Mouse (Mus musculus) retina, embryonic 14.5 days (tissue): ENCODE measurements at regions not wholly inside any gene's neighbourhood (a gene's known extent, or its start where the extent isn't known, plus 50 kb on each side); places are given as distances from the start of the nearest gene placed in this dataset.

Experiments used
- DNase-seq: peaks from one replicate; pipeline ENCODE4 v3.0.0-alpha.2; 2015; ENCODE audit warnings: low spot score

- DNase-seq, result no peak
These were observed 800.3 kb upstream of the Lrrc6 start for GRCm38 (mm10) chr15:67301024-67301423.

- no peak for DNase-seq
These were observed 794.1 kb upstream of the Lrrc6 start for GRCm38 (mm10) chr15:67294797-67295196.

- DNase-seq, result no peak
These were observed 789.0 kb upstream of the Lrrc6 start for GRCm38 (mm10) chr15:67289749-67290148.

DNA sequence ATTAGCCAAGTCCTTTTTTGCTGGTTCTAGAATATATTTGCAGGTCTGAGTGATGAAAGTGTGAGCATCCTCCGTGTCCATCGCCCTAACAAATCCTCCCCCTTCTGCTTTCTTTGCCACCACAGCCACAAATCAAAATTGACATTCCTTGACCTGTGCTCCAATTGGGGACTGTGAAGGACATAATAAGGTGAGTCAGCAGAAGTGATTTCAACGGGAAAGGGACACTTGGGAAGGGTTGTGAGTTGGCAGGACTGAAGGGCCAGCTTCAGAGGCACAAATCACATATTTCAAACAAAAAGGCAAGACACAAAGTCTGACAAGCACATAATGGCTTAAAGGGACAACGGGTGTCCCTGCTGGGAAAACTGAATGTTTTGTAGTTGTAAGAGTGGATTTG lies 784.2 kb upstream of the Lrrc6 start:
- DNase-seq, result peak; percentile 5

DNA sequence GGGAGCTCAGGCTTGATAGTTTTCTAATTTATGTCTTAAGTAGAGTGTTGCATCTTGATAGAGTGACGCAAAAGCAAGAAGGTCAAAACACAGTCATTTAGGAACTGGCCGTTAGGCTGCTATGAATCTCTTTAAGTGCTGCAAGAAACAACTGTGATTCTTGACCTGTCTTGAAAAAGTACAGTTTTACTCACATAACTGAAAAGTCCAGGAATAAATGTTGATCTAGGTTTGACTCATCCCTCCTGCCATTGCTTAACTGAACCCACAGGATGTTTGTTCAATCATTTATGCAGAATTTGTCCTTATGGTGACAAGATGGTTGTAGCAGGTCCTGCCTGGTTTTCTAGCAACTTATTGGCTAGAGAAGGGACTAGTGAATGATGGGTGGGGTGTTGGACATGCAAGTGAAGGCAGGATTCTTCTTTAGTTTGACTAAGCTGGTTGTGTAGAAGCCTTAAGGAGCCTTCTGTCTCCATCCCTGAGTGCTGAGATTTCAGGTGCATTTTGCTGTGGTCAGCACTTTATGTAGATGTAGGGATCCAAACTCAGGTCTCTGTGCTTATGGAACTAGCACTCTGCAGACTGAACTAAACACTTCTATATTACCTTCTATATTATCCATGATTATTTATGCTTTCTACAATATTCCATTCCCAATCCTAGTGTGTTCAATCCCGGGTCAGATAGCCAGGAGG lies 782.7 kb upstream of the Lrrc6 start:
- DNase-seq, result no peak

- no peak for DNase-seq
These were observed 778.2 kb upstream of the Lrrc6 start for GRCm38 (mm10) chr15:67278869-67279268.

DNA sequence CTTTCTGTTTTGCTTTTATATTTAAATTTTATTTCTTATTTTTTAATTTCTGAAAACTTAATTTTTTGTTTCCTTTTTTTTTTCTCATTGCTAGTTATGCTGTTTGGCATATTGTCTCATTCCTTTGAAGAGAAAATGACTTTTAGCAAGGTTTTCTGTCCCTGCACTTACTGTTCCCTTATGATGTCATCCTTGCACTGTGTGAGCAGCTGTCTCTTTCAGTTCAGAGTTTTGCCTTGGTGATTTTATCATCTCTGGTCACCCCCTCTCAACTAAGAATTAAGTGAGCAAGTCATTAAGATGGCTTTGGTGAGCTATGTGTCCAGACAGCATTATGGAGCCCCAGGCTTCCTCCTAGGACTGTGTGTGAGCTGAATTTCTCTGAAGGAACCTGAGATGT lies 774.3 kb upstream of the Lrrc6 start:
- DNase-seq, result no peak

DNA sequence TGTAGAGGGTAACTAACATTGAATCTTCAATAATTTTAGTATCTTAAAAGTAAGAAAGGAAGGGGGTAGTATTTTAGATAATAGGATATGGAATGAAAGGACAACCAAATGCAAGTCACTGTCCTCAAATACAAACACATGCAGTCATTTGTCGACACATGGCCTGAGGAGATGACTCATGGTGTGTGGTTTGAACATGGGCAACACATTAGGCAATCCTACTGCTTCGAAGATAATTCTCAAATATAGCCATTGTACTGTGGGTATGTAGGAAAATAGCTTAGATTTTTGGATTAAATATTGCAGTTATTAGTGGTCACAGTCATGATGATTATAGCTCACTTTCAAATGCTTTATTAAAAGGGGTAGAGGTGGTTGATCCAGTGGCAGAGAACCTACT lies 771.7 kb upstream of the Lrrc6 start:
- no peak for DNase-seq

DNA sequence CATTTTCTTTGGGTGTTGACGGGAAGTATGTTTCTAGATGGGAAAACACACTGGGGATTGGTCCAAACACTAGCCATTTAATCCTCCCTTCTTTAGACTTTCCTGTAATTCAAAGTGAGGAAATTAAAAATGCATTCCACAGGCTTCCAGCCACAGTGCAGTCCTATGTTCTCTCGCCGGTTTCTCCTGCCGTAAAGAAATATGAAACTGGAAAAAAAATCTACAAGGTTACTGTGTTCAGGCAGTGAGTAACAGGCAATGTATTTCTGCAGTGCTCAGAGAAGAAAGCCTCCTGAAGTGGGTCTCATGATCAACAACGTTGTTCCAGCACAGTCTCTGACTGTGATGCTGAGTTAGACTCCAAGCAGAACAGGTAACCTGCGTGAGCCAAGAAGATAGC lies 763.0 kb upstream of the Lrrc6 start:
- no peak for DNase-seq

- no peak for DNase-seq
These were observed 762.6 kb upstream of the Lrrc6 start for GRCm38 (mm10) chr15:67263313-67263712.

DNA sequence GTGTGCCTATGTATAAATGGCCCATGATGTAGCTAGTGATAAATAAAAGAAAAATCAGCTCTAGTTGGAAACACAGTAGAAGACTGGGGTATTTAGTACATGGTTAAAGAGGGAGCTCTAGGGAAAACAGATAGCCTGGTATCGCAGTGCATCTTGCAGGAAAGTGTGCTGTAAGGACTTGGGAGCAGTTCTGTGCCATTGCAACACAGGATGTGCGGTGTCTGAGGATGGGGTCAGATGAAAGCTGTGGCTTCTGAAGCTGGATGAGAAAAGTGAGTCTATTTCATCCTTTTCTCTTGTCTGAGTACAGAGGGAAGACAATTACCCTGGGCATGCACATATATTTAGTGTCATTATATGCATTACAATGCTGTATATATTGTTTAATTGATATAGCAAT lies 761.6 kb upstream of the Lrrc6 start:
- DNase-seq, result no peak

DNA sequence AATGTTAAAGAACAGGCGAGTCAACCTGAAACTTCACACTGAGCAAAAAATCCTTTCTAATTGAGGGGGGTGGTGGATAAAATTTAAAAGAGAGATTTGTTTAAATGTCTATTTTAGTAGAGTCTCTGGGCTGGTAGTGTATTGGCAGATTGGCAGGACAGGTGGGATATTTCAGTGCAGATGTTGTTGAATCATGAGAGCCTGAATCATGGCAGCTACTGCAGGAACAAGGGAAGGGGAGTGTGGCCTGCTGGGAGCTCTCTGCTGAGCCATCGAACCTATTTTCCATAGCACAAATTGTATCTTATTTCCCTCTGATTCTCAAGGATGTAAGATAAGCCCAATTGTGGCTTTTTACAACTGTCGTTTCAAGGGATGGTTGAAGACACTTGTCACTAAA lies 760.0 kb upstream of the Lrrc6 start:
- no peak for DNase-seq

- DNase-seq, result no peak
These were observed 748.4 kb upstream of the Lrrc6 start for GRCm38 (mm10) chr15:67249147-67249546.

GRCm38 (mm10) chr15:67248471-67248870 lies 747.8 kb upstream of the Lrrc6 start:
- DNase-seq, result no peak

- DNase-seq, result peak; percentile 66
These were observed 745.1 kb upstream of the Lrrc6 start for GRCm38 (mm10) chr15:67245658-67246268.

GRCm38 (mm10) chr15:67244908-67245657 lies 744.4 kb upstream of the Lrrc6 start:
- peak; percentile 72 for DNase-seq

DNA sequence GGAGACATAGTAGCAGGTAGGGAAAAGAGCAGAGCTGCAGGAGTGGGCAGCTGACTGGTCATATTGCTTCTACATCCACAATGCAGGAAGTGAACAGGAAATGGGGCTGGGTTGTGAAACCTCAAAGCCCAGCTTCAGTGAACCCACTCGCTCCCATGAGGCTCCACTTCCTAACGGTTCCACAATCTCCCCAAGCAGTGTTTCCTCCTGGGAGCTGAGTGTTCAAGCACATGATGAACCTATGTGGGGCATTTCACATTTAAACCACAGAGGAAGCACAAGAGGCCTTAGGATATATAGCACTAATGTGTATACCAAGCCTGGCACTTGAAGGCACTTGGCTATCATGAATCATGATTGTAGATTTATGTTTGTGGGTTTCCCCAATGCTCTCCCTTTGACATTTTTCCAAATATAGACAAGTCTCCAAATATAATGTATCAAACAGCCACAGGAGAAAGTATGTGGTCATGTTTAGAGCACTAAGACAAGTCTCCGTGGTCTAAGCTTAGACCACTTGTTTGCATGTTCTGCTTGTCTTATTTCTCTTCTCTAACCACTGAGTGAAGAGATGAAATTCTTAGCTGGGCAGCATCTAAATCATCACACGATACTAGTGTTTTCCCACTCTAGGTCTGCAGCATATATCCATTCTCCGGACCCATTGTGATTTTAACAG lies 734.5 kb upstream of the Lrrc6 start:
- DNase-seq, result no peak

DNA sequence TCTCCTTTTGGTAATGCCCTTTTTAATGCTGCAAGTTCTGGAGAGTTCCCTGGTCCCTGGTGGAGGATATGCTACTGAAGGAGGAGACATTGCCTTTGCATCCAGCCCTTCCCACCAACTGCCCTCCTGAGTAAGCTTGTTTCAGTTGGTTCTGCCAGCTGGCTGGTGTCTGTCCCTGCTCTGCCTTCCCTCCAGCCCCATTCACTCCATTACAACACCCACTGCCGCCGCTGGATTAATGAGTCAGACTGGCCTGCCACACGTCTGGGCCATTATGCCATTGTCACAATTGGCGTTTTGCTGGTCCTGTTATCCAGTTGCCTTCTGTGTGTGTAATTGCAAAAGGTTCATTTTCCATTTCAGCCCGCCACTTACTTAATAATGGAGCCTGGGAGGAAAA lies 728.6 kb upstream of the Lrrc6 start:
- peak; percentile 32 for DNase-seq

GRCm38 (mm10) chr15:67228633-67229032 lies 727.9 kb upstream of the Lrrc6 start:
- no peak for DNase-seq

- peak; percentile 19 for DNase-seq
These were observed 726.9 kb upstream of the Lrrc6 start for GRCm38 (mm10) chr15:67227456-67228164.

GRCm38 (mm10) chr15:67226900-67227299 lies 726.2 kb upstream of the Lrrc6 start:
- no peak for DNase-seq
